14 mouse cellular contexts compared by ENCODE assay signal in the genomic region with DNA sequence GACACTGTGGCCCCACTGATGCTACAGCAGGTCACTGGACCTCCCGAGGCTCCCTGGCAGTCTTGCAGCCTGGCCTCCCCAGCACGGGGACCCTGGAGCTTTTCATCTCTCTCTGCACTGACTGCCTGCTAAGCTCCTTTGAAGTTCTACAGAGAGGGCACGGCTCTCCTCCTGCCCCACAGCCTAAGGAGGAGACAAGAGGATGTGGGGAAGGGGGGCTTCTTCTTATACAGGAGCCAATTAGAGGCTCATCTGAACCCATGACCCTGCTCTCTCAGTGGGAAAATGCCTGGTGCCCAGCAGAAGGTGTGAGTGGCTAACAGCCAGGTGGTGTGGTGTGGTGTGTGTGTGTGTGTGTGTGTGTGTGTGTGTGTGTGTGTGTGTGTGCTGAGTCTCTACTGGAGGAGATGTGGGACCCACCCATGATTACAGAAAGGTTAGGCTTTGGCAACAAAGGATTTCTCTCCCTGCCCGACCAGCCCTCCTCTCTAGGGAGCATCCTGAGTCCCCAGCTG. TPM values are rescaled to one million over a fixed set of nuclear protein-coding genes. Genes with fewer than 3 reads are reported as not detected.
A peak's percentile ranks its signal among the peaks of the same experiment; 100 is the strongest.
DNase-seq lines count a peak whose midpoint lies in the region; ATAC-seq and TF ChIP-seq lines count a peak whose summit lies in the region.
"Had no signal": no experiment of that assay in that cellular context is flagged by ENCODE, and none has a peak within 500 bp of the region (broad histone marks: within the 10 kb centered on the region; RNA-seq: fewer than 3 reads in every experiment).

No protein-coding gene starts in this region.

- H3K9ac ChIP-seq in intestine, embryonic 16.5 days (ENCODE audit: low read depth, low read length) = 0 out of 2 replicates have a peak overlapping the region, but pooled peaks have one; percentile 7
- no peak overlapping the region for H3K9ac ChIP-seq in intestine, postnatal 0 days (ENCODE audit: low read depth, low read length)
- H3K9ac ChIP-seq in forebrain, embryonic 15.5 days (replicated peaks) = no peak overlapping the region
- no peak overlapping the region for H3K9ac ChIP-seq in limb, embryonic 13.5 days
- no peak overlapping the region for H3K9ac ChIP-seq in neural tube, embryonic 14.5 days (replicated peaks; ENCODE audit: low read depth, low read length)
- H3K9ac ChIP-seq in kidney, embryonic 15.5 days = no peak overlapping the region
- H3K9ac ChIP-seq: limb, embryonic 12.5 days had no signal

- H3K4me1 ChIP-seq in intestine, embryonic 16.5 days (ENCODE audit: control insufficient read depth, insufficient read depth, low read length) = 0 out of 2 replicates have a peak, but pooled peaks cover 7% of the 10 kb centered on the region
- no peaks in the 10 kb centered on the region for H3K4me1 ChIP-seq in intestine, postnatal 0 days (replicated peaks; ENCODE audit: control insufficient read depth, insufficient read depth, low read length)
- H3K4me1 ChIP-seq in forebrain, embryonic 15.5 days = peaks cover 51% of the 10 kb centered on the region
- peaks cover 16% of the 10 kb centered on the region for H3K4me1 ChIP-seq in limb, embryonic 13.5 days
- peaks cover 13% of the 10 kb centered on the region for H3K4me1 ChIP-seq in neural tube, embryonic 14.5 days (ENCODE audit: control insufficient read depth, insufficient read depth, low read length)
- H3K4me1 ChIP-seq in kidney, embryonic 15.5 days = peaks cover 25% of the 10 kb centered on the region

- H3K36me3 ChIP-seq in intestine, embryonic 16.5 days (ENCODE audit: control insufficient read depth, insufficient read depth, low read length) = no peaks in the 10 kb centered on the region
- H3K36me3 ChIP-seq in intestine, postnatal 0 days (ENCODE audit: control insufficient read depth, insufficient read depth) = no peaks in the 10 kb centered on the region
- H3K36me3 ChIP-seq in forebrain, embryonic 15.5 days = no peaks in the 10 kb centered on the region
- no peaks in the 10 kb centered on the region for H3K36me3 ChIP-seq in limb, embryonic 13.5 days
- no peaks in the 10 kb centered on the region for H3K36me3 ChIP-seq in neural tube, embryonic 14.5 days (ENCODE audit: control insufficient read depth, insufficient read depth, low read length)
- no peaks in the 10 kb centered on the region for H3K36me3 ChIP-seq in kidney, embryonic 15.5 days
- H3K36me3 ChIP-seq: limb, embryonic 12.5 days had no signal

- no peak for DNase-seq in left cerebral cortex, adult 8-10 months (ENCODE audit: low spot score in 2 of 2)
- DNase-seq: B cell, adult 2 months; lung, adult 18-20 months; thymus, postnatal 25 days had no signal

- no peaks in the 10 kb centered on the region for H3K9me3 ChIP-seq in intestine, embryonic 16.5 days (ENCODE audit: control insufficient read depth, low read length)
- no peaks in the 10 kb centered on the region for H3K9me3 ChIP-seq in intestine, postnatal 0 days (ENCODE audit: control insufficient read depth)
- H3K9me3 ChIP-seq in forebrain, embryonic 15.5 days = no peaks in the 10 kb centered on the region
- H3K9me3 ChIP-seq in limb, embryonic 13.5 days = no peaks in the 10 kb centered on the region
- no peaks in the 10 kb centered on the region for H3K9me3 ChIP-seq in neural tube, embryonic 14.5 days (ENCODE audit: control insufficient read depth, low read length)
- no peaks in the 10 kb centered on the region for H3K9me3 ChIP-seq in kidney, embryonic 15.5 days (replicated peaks)
- H3K9me3 ChIP-seq: limb, embryonic 12.5 days had no signal

- H3K4me2 ChIP-seq in intestine, embryonic 16.5 days (ENCODE audit: low read depth, low read length) = no peak overlapping the region
- no peak overlapping the region for H3K4me2 ChIP-seq in intestine, postnatal 0 days (replicated peaks; ENCODE audit: low read depth)
- peak overlapping the region; percentile 8 for H3K4me2 ChIP-seq in forebrain, embryonic 15.5 days (replicated peaks)
- 0 out of 2 replicates have a peak overlapping the region, but pooled peaks have one; percentile 7 for H3K4me2 ChIP-seq in limb, embryonic 13.5 days (replicated peaks)
- H3K4me2 ChIP-seq in neural tube, embryonic 14.5 days (ENCODE audit: low read depth, low read length) = no peak overlapping the region
- no peak overlapping the region for H3K4me2 ChIP-seq in kidney, embryonic 15.5 days
- H3K4me2 ChIP-seq: limb, embryonic 12.5 days had no signal

- 24% methylated on average over 4 of the region's 4 CpGs for WGBS in intestine, embryonic 16.5 days
- WGBS in intestine, postnatal 0 days = 33% methylated on average over 4 of the region's 4 CpGs
- WGBS in forebrain, embryonic 15.5 days = 1% methylated on average over 4 of the region's 4 CpGs
- 13% methylated on average over 4 of the region's 4 CpGs for WGBS in limb, embryonic 13.5 days
- WGBS in neural tube, embryonic 14.5 days = 7% methylated on average over 4 of the region's 4 CpGs
- WGBS in kidney, embryonic 15.5 days = 15% methylated on average over 4 of the region's 4 CpGs

- no peak for ATAC-seq in intestine, embryonic 16.5 days
- no peak for ATAC-seq in intestine, postnatal 0 days
- peak; percentile 38 for ATAC-seq in forebrain, embryonic 15.5 days (replicated peaks)
- no peak for ATAC-seq in limb, embryonic 13.5 days (ENCODE audit: low FRiP score, low read depth)
- no peak for ATAC-seq in neural tube, embryonic 14.5 days (ENCODE audit: low read depth)
- no peak for ATAC-seq in kidney, embryonic 15.5 days (replicated peaks; ENCODE audit: low FRiP score)

- H3K27ac ChIP-seq in intestine, embryonic 16.5 days (ENCODE audit: low read length) = no peak overlapping the region
- no peak overlapping the region for H3K27ac ChIP-seq in intestine, postnatal 0 days (ENCODE audit: low read depth, low read length)
- peak overlapping the region; percentile 67 for H3K27ac ChIP-seq in forebrain, embryonic 15.5 days (replicated peaks)
- no peak overlapping the region for H3K27ac ChIP-seq in limb, embryonic 13.5 days
- H3K27ac ChIP-seq in neural tube, embryonic 14.5 days (ENCODE audit: low read depth, low read length) = peak overlapping the region; percentile 36; the same call in 1 of the 2 replicates
- no peak overlapping the region for H3K27ac ChIP-seq in kidney, embryonic 15.5 days
- H3K27ac ChIP-seq: limb, embryonic 12.5 days had no signal

- no peaks in the 10 kb centered on the region; the same call in 1 of the 2 replicates for H3K27me3 ChIP-seq in intestine, embryonic 16.5 days (replicated peaks; ENCODE audit: control insufficient read depth, insufficient read depth, low read length)
- 0 out of 2 replicates have a peak, but pooled peaks cover 2% of the 10 kb centered on the region for H3K27me3 ChIP-seq in intestine, postnatal 0 days (replicated peaks; ENCODE audit: control insufficient read depth, insufficient read depth, low read length)
- H3K27me3 ChIP-seq in forebrain, embryonic 15.5 days = no peaks in the 10 kb centered on the region
- peaks cover 16% of the 10 kb centered on the region for H3K27me3 ChIP-seq in limb, embryonic 13.5 days
- no peaks in the 10 kb centered on the region for H3K27me3 ChIP-seq in neural tube, embryonic 14.5 days (ENCODE audit: control insufficient read depth, insufficient read depth, low read length)
- peaks cover 6% of the 10 kb centered on the region for H3K27me3 ChIP-seq in kidney, embryonic 15.5 days

- no peak overlapping the region for H3K4me3 ChIP-seq in intestine, embryonic 16.5 days (ENCODE audit: low read length)
- H3K4me3 ChIP-seq in intestine, postnatal 0 days (ENCODE audit: low read depth, low read length) = no peak overlapping the region
- no peak overlapping the region for H3K4me3 ChIP-seq in forebrain, embryonic 15.5 days
- H3K4me3 ChIP-seq in limb, embryonic 13.5 days = no peak overlapping the region
- H3K4me3 ChIP-seq in neural tube, embryonic 14.5 days (ENCODE audit: low read depth, low read length) = no peak overlapping the region
- H3K4me3 ChIP-seq in kidney, embryonic 15.5 days (replicated peaks) = no peak overlapping the region
- H3K4me3 ChIP-seq: limb, embryonic 12.5 days had no signal

- no peak for TF ChIP-seq CTCF in intestine, postnatal 0 days (IDR thresholded peaks at IDR 0.05; ENCODE audit: low read depth)

RNA-seq across cellular contexts. Expression of a gene that starts 17.4 kb away (rescaled TPM):
- polyA plus RNA-seq in intestine, embryonic 16.5 days (2015; fragmentation: Nextera tagmentation; extraction: Ambion mirVana) = 0.70 and 0.77 TPM in 2 replicates
- 2.0 and 2.3 TPM in 2 replicates for polyA plus RNA-seq in intestine, postnatal 0 days (2015; fragmentation: Nextera tagmentation; extraction: Ambion mirVana)
- 3.2 TPM in 2 replicates for polyA plus RNA-seq in forebrain, embryonic 15.5 days (2015; fragmentation: Nextera tagmentation; extraction: Ambion mirVana)
- polyA plus RNA-seq in limb, embryonic 13.5 days (2015; fragmentation: Nextera tagmentation; extraction: Ambion mirVana) = 0.24 and 0.25 TPM in 2 replicates
- polyA plus RNA-seq in neural tube, embryonic 14.5 days (2014; fragmentation: Nextera tagmentation; extraction: Ambion mirVana) = 3.8 and 4.3 TPM in 2 replicates
- polyA plus RNA-seq in kidney, embryonic 15.5 days (2015; fragmentation: Nextera tagmentation; extraction: Ambion mirVana) = 1.2 and 1.6 TPM in 2 replicates
- total RNA-seq in left cerebral cortex, adult 8-10 months (2022) = 1 to 10 TPM; 6.9 to 9.0 (median 7.4) TPM
- total RNA-seq: gastrocnemius, adult 8-10 months had no signal

RNA-seq across cellular contexts. Expression of a gene that starts 18.0 kb away (rescaled TPM):
- 0.07 TPM in 1 of 2 replicates, not detected in the other for polyA plus RNA-seq in intestine, embryonic 16.5 days (2015; fragmentation: Nextera tagmentation; extraction: Ambion mirVana)
- polyA plus RNA-seq in intestine, postnatal 0 days (2015; fragmentation: Nextera tagmentation; extraction: Ambion mirVana) = 0.12 and 0.18 TPM in 2 replicates
- polyA plus RNA-seq in forebrain, embryonic 15.5 days (2015; fragmentation: Nextera tagmentation; extraction: Ambion mirVana) = 0.08 and 0.20 TPM in 2 replicates
- 0.14 and 0.23 TPM in 2 replicates for polyA plus RNA-seq in limb, embryonic 13.5 days (2015; fragmentation: Nextera tagmentation; extraction: Ambion mirVana)
- 0.09 TPM in 1 of 2 replicates, not detected in the other for polyA plus RNA-seq in neural tube, embryonic 14.5 days (2014; fragmentation: Nextera tagmentation; extraction: Ambion mirVana)
- 0.08 TPM in 1 of 2 replicates, not detected in the other for polyA plus RNA-seq in kidney, embryonic 15.5 days (2015; fragmentation: Nextera tagmentation; extraction: Ambion mirVana)
- total RNA-seq in left cerebral cortex, adult 8-10 months (2022) = not detected
- total RNA-seq: adrenal gland, adult 18-20 months; gastrocnemius, adult 8-10 months had no signal
- polyA plus RNA-seq: kidney, embryonic 16.5 days had no signal

RNA-seq across cellular contexts. Expression of a gene that starts 58.7 kb away (rescaled TPM):
- 0.44 and 0.83 TPM in 2 replicates for polyA plus RNA-seq in intestine, embryonic 16.5 days (2015; fragmentation: Nextera tagmentation; extraction: Ambion mirVana)
- 0.44 and 0.48 TPM in 2 replicates for polyA plus RNA-seq in intestine, postnatal 0 days (2015; fragmentation: Nextera tagmentation; extraction: Ambion mirVana)
- 2.9 TPM in 2 replicates for polyA plus RNA-seq in forebrain, embryonic 15.5 days (2015; fragmentation: Nextera tagmentation; extraction: Ambion mirVana)
- polyA plus RNA-seq in limb, embryonic 13.5 days (2015; fragmentation: Nextera tagmentation; extraction: Ambion mirVana) = 0.28 and 0.34 TPM in 2 replicates
- polyA plus RNA-seq in neural tube, embryonic 14.5 days (2014; fragmentation: Nextera tagmentation; extraction: Ambion mirVana) = 0.60 and 4.9 TPM in 2 replicates
- polyA plus RNA-seq in kidney, embryonic 15.5 days (2015; fragmentation: Nextera tagmentation; extraction: Ambion mirVana) = 3.5 and 4.5 TPM in 2 replicates
- total RNA-seq in left cerebral cortex, adult 8-10 months (2022) = 1 to 10 TPM; 5.7 to 7.5 (median 6.6) TPM

Comparison
In these comparisons a context has a peak if more than half of its experiments do, and no peak if none do; other contexts are left out.
1. H3K27ac ChIP-seq: peak in forebrain, embryonic 15.5 days (single experiment) and neural tube, embryonic 14.5 days (single experiment); none in intestine, embryonic 16.5 days (single experiment), intestine, postnatal 0 days (single experiment), limb, embryonic 13.5 days (single experiment) and kidney, embryonic 15.5 days (single experiment).
2. H3K4me2 ChIP-seq: peak in forebrain, embryonic 15.5 days (single experiment) and limb, embryonic 13.5 days (single experiment); none in intestine, embryonic 16.5 days (single experiment), intestine, postnatal 0 days (single experiment), neural tube, embryonic 14.5 days (single experiment) and kidney, embryonic 15.5 days (single experiment).